Mouse (Mus musculus) ovary, adult 18-20 months (tissue): ENCODE results near the gene Xlr5c.
"Not testable (repeated sequence)": the region's sequence is repeated elsewhere in the genome, so short reads cannot be mapped to it uniquely, and the experiment has no call there.

ENCODE experiments used
- DNase-seq: peaks from one replicate; pipeline ENCODE4 v3.0.0; 2022; ENCODE audit warnings: low spot score, mixed read lengths

Gene Xlr5c

GRCm38 (mm10) chrX:73292876-73293275 is at the start of gene Xlr5c, which contains the start of gene Xlr5a:
Gene Xlr5c, minus strand, starts transcription at chrX:73292976.
Gene Xlr5a, minus strand, starts transcription at chrX:73292976.
- DNase-seq, result not testable (repeated sequence)

GRCm38 (mm10) chrX:73342483-73342895 is 49.7 kb upstream of the Xlr5c start, which contains the start of gene Zfp275:
Gene Zfp275, plus strand, starts transcription at chrX:73342621.
- DNase-seq, result peak; percentile 71

- no peak for DNase-seq
These were observed 49.3 kb upstream of the Xlr5c start for GRCm38 (mm10) chrX:73342068-73342467.

GRCm38 (mm10) chrX:73341473-73341872 is 48.7 kb upstream of the Xlr5c start:
- DNase-seq, result no peak

- no peak for DNase-seq
These were observed 44.0 kb upstream of the Xlr5c start, which contains the start of gene Gm45015 for GRCm38 (mm10) chrX:73336740-73337139. Gene Gm45015, minus strand, starts transcription at chrX:73336840.

- DNase-seq, result no peak
These were observed 40.8 kb upstream of the Xlr5c start for GRCm38 (mm10) chrX:73333548-73333947.

GRCm38 (mm10) chrX:73327215-73327614 is 34.4 kb upstream of the Xlr5c start:
- no peak for DNase-seq

GRCm38 (mm10) chrX:73321029-73321428 is 28.3 kb upstream of the Xlr5c start:
- no peak for DNase-seq

GRCm38 (mm10) chrX:73312522-73312921 is 19.7 kb upstream of the Xlr5c start:
- DNase-seq, result no peak

GRCm38 (mm10) chrX:73295745-73296144 is 3.0 kb upstream of the Xlr5c start:
- DNase-seq, result not testable (repeated sequence)

- DNase-seq, result not testable (repeated sequence)
These were observed 27.5 kb downstream of the Xlr5c start, which contains the start of gene Xlr3c for GRCm38 (mm10) chrX:73265270-73265669. Gene Xlr3c, minus strand, starts transcription at chrX:73265390.

- not testable (repeated sequence) for DNase-seq
These were observed 30.3 kb downstream of the Xlr5c start for GRCm38 (mm10) chrX:73262428-73262827.

GRCm38 (mm10) chrX:73242821-73243325 is 49.9 kb downstream of the Xlr5c start, which contains the start of gene Xlr4c:
Gene Xlr4c, minus strand, starts transcription at chrX:73243130.
- not testable (repeated sequence) for DNase-seq
